Mouse (Mus musculus) spleen, adult 2 months (tissue): ENCODE results near the gene Tmem120a. TPM values are rescaled to one million over a fixed set of nuclear protein-coding genes. Genes with fewer than 3 reads are reported as not detected.

Experiments used
- DNase-seq, 2 experiments: peaks; one replicate each; pipeline versions ENCODE4 v3.0.0 to v3.0.0-alpha.2; 2012 to 2021; ENCODE audit warnings: low spot score in 2 of 2, low read depth in 1 of 2
- H3K27ac ChIP-seq: fragments of 200-500 bp; 2 replicates; pipeline ENCODE4 v1.5.1; 2012; ENCODE audit warnings: low read length, inconsistent platforms; ENCODE audit not compliant: insufficient read depth
- H3K27me3 ChIP-seq: fragments of 200-500 bp; 2 replicates; pipeline ENCODE4 v1.6.1; 2012; ENCODE audit warnings: mild to moderate bottlenecking, moderate library complexity, low read length, inconsistent platforms; ENCODE audit not compliant: control insufficient read depth, insufficient read depth
- H3K36me3 ChIP-seq: fragments of 200-500 bp; 2 replicates; pipeline ENCODE4 v1.6.1; 2012; ENCODE audit warnings: mild to moderate bottlenecking, low read length, inconsistent platforms; ENCODE audit not compliant: control insufficient read depth, insufficient read depth
- H3K4me1 ChIP-seq: fragments of 200-500 bp; 2 replicates; pipeline ENCODE4 v1.6.1; 2011; ENCODE audit warnings: inconsistent platforms; ENCODE audit not compliant: control insufficient read depth, insufficient read depth, insufficient read length
- H3K4me3 ChIP-seq: fragments of 200-500 bp; 2 replicates; pipeline ENCODE4 v1.5.1; 2011; ENCODE audit warnings: mild to moderate bottlenecking, inconsistent platforms; ENCODE audit not compliant: insufficient read depth, insufficient read length; ENCODE audit errors: extremely low read depth
- CTCF ChIP-seq: fragments of 200-500 bp; IDR thresholded peaks from 2 replicates; pipeline ENCODE4 v1.5.1; 2011; ENCODE audit warnings: mild to moderate bottlenecking, inconsistent platforms; ENCODE audit not compliant: insufficient read depth, insufficient read length, insufficient replicate concordance; ENCODE audit errors: extremely low read depth
- POLR2A ChIP-seq: fragments of 200-500 bp; IDR thresholded peaks from 2 replicates; pipeline ENCODE4 v1.6.1; 2011; ENCODE audit warnings: low read depth, low read length, inconsistent platforms
- WGBS: fragments of 180-500 bp; shearing (Covaris S2); methylation state at CpG from one replicate; pipeline ENCODE4 v1.1.7; 2018; 5-methylcytosine and 5-hydroxymethylcytosine counted together
- polyA plus RNA-seq: library from polyadenylated mRNA; depleted of rRNA; stranded (reverse); fragments of >200 nt; gene quantifications from 2 replicates; pipeline ENCODE4 v1.2.3, GENCODE M21; 2012

Gene Tmem120a
- polyA plus RNA-seq, 1 experiment, result 16.1 TPM

GRCm38 (mm10) chr5:135772519-135772918 lies 28.3 kb upstream of the Tmem120a start:
- Histone ChIP-seq H3K4me3 (no peak overlapping the region), H3K27ac (no peak overlapping the region), H3K4me1 (peaks cover 1% of the 10 kb centered on the region; the same call in 1 of the 2 replicates), H3K27me3 (no peaks in the 10 kb centered on the region), H3K36me3 (no peaks in the 10 kb centered on the region)
- WGBS, result 0% methylated on average over 3 of the region's 3 CpGs
- TF ChIP-seq CTCF (no peak), POLR2A (no peak)
- no peak for DNase-seq

- no peaks in the 10 kb centered on the region for H3K36me3 ChIP-seq
- TF ChIP-seq POLR2A (no peak), CTCF (no peak)
- H3K4me1 ChIP-seq, result no peaks in the 10 kb centered on the region
- no peak for DNase-seq
- H3K27ac ChIP-seq, result no peak overlapping the region
- no peak overlapping the region for H3K4me3 ChIP-seq
- no peaks in the 10 kb centered on the region for H3K27me3 ChIP-seq
- WGBS, result 78% methylated on average over 3 of the region's 3 CpGs
These were observed 20.7 kb upstream of the Tmem120a start for GRCm38 (mm10) chr5:135764971-135765370.

- TF ChIP-seq POLR2A (no peak), CTCF (peak; percentile 89; the same call in 1 of the 2 replicates)
- no peak overlapping the region for H3K27ac ChIP-seq
These were observed 19.3 kb upstream of the Tmem120a start for GRCm38 (mm10) chr5:135763526-135763925.

GRCm38 (mm10) chr5:135761881-135762280 lies 17.6 kb upstream of the Tmem120a start:
- H3K4me1 ChIP-seq, result no peaks in the 10 kb centered on the region
- TF ChIP-seq CTCF, result no peak
- TF ChIP-seq POLR2A, result no peak
- no peak overlapping the region for H3K4me3 ChIP-seq
- H3K36me3 ChIP-seq, result no peaks in the 10 kb centered on the region
- no peak overlapping the region for H3K27ac ChIP-seq
- 81% methylated on average over 3 of the region's 3 CpGs for WGBS
- DNase-seq, result no peak
- no peaks in the 10 kb centered on the region for H3K27me3 ChIP-seq

More at GRCm38 (mm10) chr5:135763526-135763925, 19.3 kb upstream of the Tmem120a start:
- Histone ChIP-seq H3K36me3 (no peaks in the 10 kb centered on the region), H3K27me3 (no peaks in the 10 kb centered on the region), H3K4me1 (no peaks in the 10 kb centered on the region), H3K4me3 (no peak overlapping the region)
- 6% methylated on average over 7 of the region's 7 CpGs for WGBS
- peak; percentile 28 to 49 for DNase-seq

GRCm38 (mm10) chr5:135751595-135751994 lies 7.3 kb upstream of the Tmem120a start:
- no peak overlapping the region for H3K4me3 ChIP-seq
- H3K4me1 ChIP-seq, result no peaks in the 10 kb centered on the region
- no peaks in the 10 kb centered on the region; the same call in 1 of the 2 replicates for H3K27me3 ChIP-seq
- H3K27ac ChIP-seq, result no peak overlapping the region
- H3K36me3 ChIP-seq, result no peaks in the 10 kb centered on the region
- 65% methylated on average over 2 of the region's 2 CpGs for WGBS
- DNase-seq, result no peak
- no peak for TF ChIP-seq CTCF
- no peak for TF ChIP-seq POLR2A

GRCm38 (mm10) chr5:135751041-135751440 lies 6.8 kb upstream of the Tmem120a start:
- no peak overlapping the region for H3K27ac ChIP-seq
- no peak overlapping the region for H3K4me3 ChIP-seq
- 87% methylated on average over 1 of the region's 1 CpGs for WGBS
- TF ChIP-seq CTCF (no peak), POLR2A (no peak)
- no peaks in the 10 kb centered on the region; the same call in 1 of the 2 replicates for H3K27me3 ChIP-seq
- H3K36me3 ChIP-seq, result no peaks in the 10 kb centered on the region
- DNase-seq, result no peak
- H3K4me1 ChIP-seq, result no peaks in the 10 kb centered on the region

- no peak for DNase-seq
- WGBS, result 42% methylated on average over 11 of the region's 12 CpGs
- TF ChIP-seq CTCF (no peak), POLR2A (no peak)
- no peaks in the 10 kb centered on the region; the same call in 1 of the 2 replicates for H3K27me3 ChIP-seq
- H3K27ac ChIP-seq, result no peak overlapping the region
- peak overlapping the region; percentile 94 for H3K4me3 ChIP-seq
- no peaks in the 10 kb centered on the region; the same call in 1 of the 2 replicates for H3K36me3 ChIP-seq
- no peaks in the 10 kb centered on the region; the same call in 1 of the 2 replicates for H3K4me1 ChIP-seq
These were observed 494 bp upstream of the Tmem120a start for GRCm38 (mm10) chr5:135744742-135745141.
